Comparison of ENCODE assay signal across 9 mouse cellular contexts in the genomic region with DNA sequence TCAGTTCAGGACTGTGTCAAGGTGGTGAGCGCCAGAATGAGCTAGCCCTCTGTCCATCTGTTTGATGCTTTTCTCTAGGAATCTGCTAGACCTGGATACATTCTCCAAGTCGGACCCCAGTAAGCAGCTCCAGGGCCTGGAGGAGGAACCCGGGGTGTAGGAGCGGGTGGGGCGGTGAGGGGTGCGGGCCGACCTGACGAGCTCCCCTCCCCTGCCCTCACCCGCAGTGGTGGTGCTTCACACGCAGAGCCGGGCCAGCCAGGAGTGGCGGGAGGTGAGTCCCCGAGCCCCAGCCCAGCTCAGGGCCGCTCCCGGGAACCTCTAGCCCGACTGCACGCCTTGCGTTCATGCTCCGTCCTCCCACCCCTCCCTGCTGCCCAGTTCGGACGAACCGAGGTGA. TPM values are rescaled to one million over a fixed set of nuclear protein-coding genes. Genes with fewer than 3 reads are reported as not detected.
DNase-seq lines count a peak whose midpoint lies in the region; ATAC-seq lines count a peak whose summit lies in the region.
"Had no signal": no experiment of that assay in that cellular context is flagged by ENCODE, and none has a peak within 500 bp of the region (broad histone marks: within the 10 kb centered on the region; RNA-seq: fewer than 3 reads in every experiment).

No protein-coding gene starts in this region.

- peaks cover 26% of the 10 kb centered on the region for H3K27me3 ChIP-seq in neural tube, embryonic 11.5 days (ENCODE audit: control insufficient read depth, insufficient read depth, low read length)
- peaks cover 44% of the 10 kb centered on the region for H3K27me3 ChIP-seq in embryonic facial prominence, embryonic 15.5 days
- H3K27me3 ChIP-seq in limb, embryonic 12.5 days, result peaks cover 51% of the 10 kb centered on the region

- no peak overlapping the region for H3K4me3 ChIP-seq in neural tube, embryonic 11.5 days (ENCODE audit: low read depth, low read length)
- H3K4me3 ChIP-seq in embryonic facial prominence, embryonic 15.5 days (replicated peaks), result peak overlapping the region; percentile 12; the same call in 1 of the 2 replicates
- no peak overlapping the region for H3K4me3 ChIP-seq in limb, embryonic 12.5 days (replicated peaks)
- H3K4me3 ChIP-seq: erythroblast, embryonic 14.5 days had no signal

- H3K4me2 ChIP-seq in neural tube, embryonic 11.5 days (ENCODE audit: low read depth), result 0 out of 2 replicates have a peak overlapping the region, but pooled peaks have one; percentile 19
- peak overlapping the region; percentile 29; the same call in 1 of the 2 replicates for H3K4me2 ChIP-seq in embryonic facial prominence, embryonic 15.5 days (replicated peaks)
- H3K4me2 ChIP-seq in limb, embryonic 12.5 days, result peak overlapping the region; percentile 6; the same call in 1 of the 2 replicates

- 0 out of 2 replicates have a peak overlapping the region, but pooled peaks have one; percentile 14 for H3K9ac ChIP-seq in neural tube, embryonic 11.5 days (ENCODE audit: low read length)
- H3K9ac ChIP-seq in embryonic facial prominence, embryonic 15.5 days, result no peak overlapping the region
- H3K9ac ChIP-seq in limb, embryonic 12.5 days (replicated peaks), result no peak overlapping the region

- no peak for DNase-seq in neural tube, embryonic 11.5 days (ENCODE audit: low spot score)
- DNase-seq in neural tube, embryonic 10.5 days (ENCODE audit: extremely low spot score, low spot score), result no peak
- DNase-seq in adrenal gland, postnatal 25 days, result no peak
- DNase-seq in urinary bladder, adult 18-20 months (ENCODE audit: low spot score in 2 of 2), result no peak
- DNase-seq: layer of hippocampus, adult 9-11 months had no signal

- WGBS in neural tube, embryonic 11.5 days, result under 1% methylated on average over 22 of the region's 22 CpGs
- 2% methylated on average over 22 of the region's 22 CpGs for WGBS in embryonic facial prominence, embryonic 15.5 days
- 3% methylated on average over 22 of the region's 22 CpGs for WGBS in limb, embryonic 12.5 days

- H3K27ac ChIP-seq in neural tube, embryonic 11.5 days (ENCODE audit: low read depth, low read length), result no peak overlapping the region
- no peak overlapping the region for H3K27ac ChIP-seq in embryonic facial prominence, embryonic 15.5 days (replicated peaks)
- H3K27ac ChIP-seq in limb, embryonic 12.5 days, result no peak overlapping the region

- H3K9me3 ChIP-seq in neural tube, embryonic 11.5 days (ENCODE audit: control insufficient read depth, low read length), result no peaks in the 10 kb centered on the region
- H3K9me3 ChIP-seq in embryonic facial prominence, embryonic 15.5 days (replicated peaks), result no peaks in the 10 kb centered on the region
- H3K9me3 ChIP-seq in limb, embryonic 12.5 days, result no peaks in the 10 kb centered on the region

- no peaks in the 10 kb centered on the region for H3K36me3 ChIP-seq in neural tube, embryonic 11.5 days (ENCODE audit: control insufficient read depth, insufficient read depth, low read length)
- H3K36me3 ChIP-seq in embryonic facial prominence, embryonic 15.5 days, result peaks cover 15% of the 10 kb centered on the region
- H3K36me3 ChIP-seq in limb, embryonic 12.5 days, result peaks cover 21% of the 10 kb centered on the region

- H3K4me1 ChIP-seq in neural tube, embryonic 11.5 days (ENCODE audit: control insufficient read depth, insufficient read depth, low read length), result no peaks in the 10 kb centered on the region
- peaks cover 9% of the 10 kb centered on the region for H3K4me1 ChIP-seq in embryonic facial prominence, embryonic 15.5 days
- H3K4me1 ChIP-seq in limb, embryonic 12.5 days (replicated peaks), result peaks cover 11% of the 10 kb centered on the region

- 0 out of 2 replicates have a peak, but pooled peaks have one; percentile 6 for ATAC-seq in neural tube, embryonic 11.5 days (ENCODE audit: insufficient read depth, low FRiP score, low TSS enrichment)
- no peak for ATAC-seq in embryonic facial prominence, embryonic 15.5 days (ENCODE audit: insufficient number of reproducible peaks, low FRiP score, low TSS enrichment, low read depth)
- 0 out of 2 replicates have a peak, but pooled peaks have one; percentile 1 for ATAC-seq in limb, embryonic 12.5 days (ENCODE audit: insufficient number of reproducible peaks, insufficient read depth, low FRiP score, low TSS enrichment, low read depth)
- no peak for ATAC-seq in CD4-positive, CD25-positive, alpha-beta regulatory T cell, adult 4 months

RNA-seq across cellular contexts. Expression of a gene that starts 0.9 kb away (rescaled TPM):
- polyA plus RNA-seq in neural tube, embryonic 11.5 days (2014; fragmentation: Nextera tagmentation; extraction: Ambion mirVana), result 0.08 and 0.18 TPM in 2 replicates
- polyA plus RNA-seq in embryonic facial prominence, embryonic 15.5 days (2015; fragmentation: Nextera tagmentation; extraction: Ambion mirVana), result 0.21 and 1.1 TPM in 2 replicates
- 0.29 and 0.31 TPM in 2 replicates for polyA plus RNA-seq in limb, embryonic 12.5 days (2016; fragmentation: Nextera tagmentation; extraction: Ambion mirVana)
- 0.85 and 1.4 TPM in 2 replicates for total RNA-seq in adrenal gland, postnatal 25 days (2021)
- under 1 TPM; 0.23 to 0.28 TPM for polyA plus RNA-seq in CD4-positive, CD25-positive, alpha-beta regulatory T cell, adult 4 months (2017; shearing (Covaris generic))

RNA-seq across cellular contexts. Expression of a gene that starts 24.0 kb away (rescaled TPM):
- polyA plus RNA-seq in neural tube, embryonic 11.5 days (2014; fragmentation: Nextera tagmentation; extraction: Ambion mirVana), result 27.1 and 28.4 TPM in 2 replicates
- polyA plus RNA-seq in embryonic facial prominence, embryonic 15.5 days (2015; fragmentation: Nextera tagmentation; extraction: Ambion mirVana), result 18.0 and 22.9 TPM in 2 replicates
- polyA plus RNA-seq in limb, embryonic 12.5 days (2016; fragmentation: Nextera tagmentation; extraction: Ambion mirVana), result 28.3 and 28.7 TPM in 2 replicates
- 27.8 and 32.9 TPM in 2 replicates for total RNA-seq in adrenal gland, postnatal 25 days (2021)
- 10 to 100 TPM; 11.7 to 12.0 TPM for polyA plus RNA-seq in CD4-positive, CD25-positive, alpha-beta regulatory T cell, adult 4 months (2017; shearing (Covaris generic))

RNA-seq across cellular contexts. Expression of a gene that starts 43.8 kb away (rescaled TPM):
- 13.1 and 14.0 TPM in 2 replicates for polyA plus RNA-seq in neural tube, embryonic 11.5 days (2014; fragmentation: Nextera tagmentation; extraction: Ambion mirVana)
- polyA plus RNA-seq in embryonic facial prominence, embryonic 15.5 days (2015; fragmentation: Nextera tagmentation; extraction: Ambion mirVana), result 12.5 and 13.6 TPM in 2 replicates
- polyA plus RNA-seq in limb, embryonic 12.5 days (2016; fragmentation: Nextera tagmentation; extraction: Ambion mirVana), result 16.5 and 17.7 TPM in 2 replicates
- total RNA-seq in adrenal gland, postnatal 25 days (2021), result 16.7 and 19.9 TPM in 2 replicates
- 10 to 100 TPM; 15.9 to 26.2 TPM for polyA plus RNA-seq in CD4-positive, CD25-positive, alpha-beta regulatory T cell, adult 4 months (2017; shearing (Covaris generic))

RNA-seq across cellular contexts. Expression of a gene that starts 45.3 kb away (rescaled TPM):
- polyA plus RNA-seq in neural tube, embryonic 11.5 days (2014; fragmentation: Nextera tagmentation; extraction: Ambion mirVana), result 47.4 and 53.5 TPM in 2 replicates
- polyA plus RNA-seq in embryonic facial prominence, embryonic 15.5 days (2015; fragmentation: Nextera tagmentation; extraction: Ambion mirVana), result 32.3 and 35.6 TPM in 2 replicates
- 41.4 and 42.2 TPM in 2 replicates for polyA plus RNA-seq in limb, embryonic 12.5 days (2016; fragmentation: Nextera tagmentation; extraction: Ambion mirVana)
- total RNA-seq in adrenal gland, postnatal 25 days (2021), result 23.0 and 30.9 TPM in 2 replicates
- 10 to 100 TPM; 20.6 to 25.6 TPM for polyA plus RNA-seq in CD4-positive, CD25-positive, alpha-beta regulatory T cell, adult 4 months (2017; shearing (Covaris generic))

Comparison
In these comparisons a context has a peak if more than half of its experiments do, and no peak if none do; other contexts are left out.
1. ATAC-seq: peak in neural tube, embryonic 11.5 days (single experiment) and limb, embryonic 12.5 days (single experiment); none in embryonic facial prominence, embryonic 15.5 days (single experiment) and CD4-positive, CD25-positive, alpha-beta regulatory T cell, adult 4 months (single experiment).
2. Peak in every context shown above with its lines, with median percentiles within 50 percentile points of each other: H3K4me2 ChIP-seq.